13 mouse cellular contexts compared by ENCODE assay signal in genomic region chr11:75054878-75055214, GRCm38 (mm10).
DNase-seq lines count a peak whose midpoint lies in the region; ATAC-seq and TF ChIP-seq lines count a peak whose summit lies in the region.
"Had no signal": no experiment of that assay in that cellular context is flagged by ENCODE, and none has a peak within 500 bp of the region (broad histone marks: within the 10 kb centered on the region; RNA-seq: fewer than 3 reads in every experiment).

No protein-coding gene starts in this region.

- H3K4me2 ChIP-seq in forebrain, embryonic 15.5 days (replicated peaks), result no peak overlapping the region
- no peak overlapping the region for H3K4me2 ChIP-seq in forebrain, postnatal 0 days (ENCODE audit: low read depth)
- H3K4me2 ChIP-seq in kidney, embryonic 15.5 days, result no peak overlapping the region
- no peak overlapping the region for H3K4me2 ChIP-seq in liver, postnatal 0 days (ENCODE audit: low read depth, low read length)
- H3K4me2 ChIP-seq: hindbrain, embryonic 13.5 days; midbrain, embryonic 12.5 days; neural tube, embryonic 12.5 days had no signal

- TF ChIP-seq POLR2A in embryonic fibroblast, embryonic 13.5 days (IDR thresholded peaks at IDR 0.05; ENCODE audit: low read depth, low read length), result no peak

- no peak for ATAC-seq in forebrain, embryonic 15.5 days (replicated peaks)
- no peak for ATAC-seq in forebrain, postnatal 0 days
- ATAC-seq in kidney, embryonic 15.5 days (replicated peaks; ENCODE audit: low FRiP score), result no peak
- no peak for ATAC-seq in liver, postnatal 0 days

- H3K4me3 ChIP-seq in forebrain, embryonic 15.5 days, result no peak overlapping the region
- no peak overlapping the region for H3K4me3 ChIP-seq in forebrain, postnatal 0 days (ENCODE audit: low read depth, low read length)
- no peak overlapping the region for H3K4me3 ChIP-seq in kidney, embryonic 15.5 days (replicated peaks)
- H3K4me3 ChIP-seq in embryonic fibroblast, embryonic 13.5 days (ENCODE audit: insufficient read depth, low read length), result no peak overlapping the region
- H3K4me3 ChIP-seq in liver, postnatal 0 days (ENCODE audit: low read depth, low read length), result no peak overlapping the region
- H3K4me3 ChIP-seq: hindbrain, embryonic 13.5 days; layer of hippocampus, adult 2 months; midbrain, embryonic 12.5 days; neural tube, embryonic 12.5 days had no signal

- no peak overlapping the region for H3K9ac ChIP-seq in forebrain, embryonic 15.5 days (replicated peaks)
- no peak overlapping the region for H3K9ac ChIP-seq in forebrain, postnatal 0 days
- H3K9ac ChIP-seq in kidney, embryonic 15.5 days, result no peak overlapping the region
- H3K9ac ChIP-seq in liver, postnatal 0 days (replicated peaks), result no peak overlapping the region
- H3K9ac ChIP-seq: hindbrain, embryonic 13.5 days; liver, embryonic 14.5 days; midbrain, embryonic 12.5 days; neural tube, embryonic 12.5 days had no signal

- TF ChIP-seq CTCF in forebrain, postnatal 0 days (IDR thresholded peaks at IDR 0.05; ENCODE audit: low read depth), result no peak
- TF ChIP-seq CTCF in embryonic fibroblast, embryonic 13.5 days (IDR thresholded peaks at IDR 0.05; ENCODE audit: borderline replicate concordance, insufficient read depth, low read length), result no peak
- no peak for TF ChIP-seq CTCF in liver, postnatal 0 days (IDR thresholded peaks at IDR 0.05; ENCODE audit: low read depth)

- no peak for TF ChIP-seq EP300 in liver, postnatal 0 days (IDR thresholded peaks at IDR 0.05; ENCODE audit: low read depth)

- H3K4me1 ChIP-seq in forebrain, embryonic 15.5 days, result peaks cover 17% of the 10 kb centered on the region
- H3K4me1 ChIP-seq in forebrain, postnatal 0 days (ENCODE audit: insufficient read depth), result no peaks in the 10 kb centered on the region
- H3K4me1 ChIP-seq in kidney, embryonic 15.5 days, result peaks cover 49% of the 10 kb centered on the region
- H3K4me1 ChIP-seq in embryonic fibroblast, embryonic 13.5 days (ENCODE audit: control insufficient read depth, insufficient read depth, low read length), result peaks cover 29% of the 10 kb centered on the region
- H3K4me1 ChIP-seq in liver, postnatal 0 days (ENCODE audit: insufficient read depth), result peaks cover 23% of the 10 kb centered on the region
- H3K4me1 ChIP-seq: midbrain, embryonic 12.5 days had no signal

- H3K36me3 ChIP-seq in forebrain, embryonic 15.5 days, result peaks cover 8% of the 10 kb centered on the region; the same call in 1 of the 2 replicates
- H3K36me3 ChIP-seq in forebrain, postnatal 0 days (ENCODE audit: insufficient read depth), result no peaks in the 10 kb centered on the region
- H3K36me3 ChIP-seq in kidney, embryonic 15.5 days, result peaks cover 7% of the 10 kb centered on the region; the same call in 1 of the 2 replicates
- H3K36me3 ChIP-seq in liver, postnatal 0 days (replicated peaks; ENCODE audit: insufficient read depth, low read length), result no peaks in the 10 kb centered on the region; the same call in 1 of the 2 replicates

- no peaks in the 10 kb centered on the region for H3K27me3 ChIP-seq in forebrain, embryonic 15.5 days
- no peaks in the 10 kb centered on the region for H3K27me3 ChIP-seq in forebrain, postnatal 0 days (ENCODE audit: insufficient read depth, low read length)
- no peaks in the 10 kb centered on the region for H3K27me3 ChIP-seq in kidney, embryonic 15.5 days
- H3K27me3 ChIP-seq in liver, postnatal 0 days (ENCODE audit: insufficient read depth, low read length), result no peaks in the 10 kb centered on the region
- H3K27me3 ChIP-seq: hindbrain, embryonic 13.5 days; midbrain, embryonic 12.5 days; neural tube, embryonic 12.5 days had no signal

- DNase-seq in forebrain, postnatal 0 days, result no peak
- DNase-seq in kidney, postnatal 4 days, result no peak
- DNase-seq in liver, postnatal 0 days, result no peak
- no peak for DNase-seq in adrenal gland, adult 2 months
- DNase-seq in testis, postnatal 14 days (ENCODE audit: low spot score), result no peak

- peak overlapping the region; percentile 63 for H3K27ac ChIP-seq in forebrain, embryonic 15.5 days (replicated peaks)
- H3K27ac ChIP-seq in forebrain, postnatal 0 days (ENCODE audit: low read depth, low read length), result no peak overlapping the region
- H3K27ac ChIP-seq in kidney, embryonic 15.5 days, result peak overlapping the region; percentile 93
- peak overlapping the region; percentile 98 for H3K27ac ChIP-seq in embryonic fibroblast, embryonic 13.5 days (ENCODE audit: insufficient read depth, low read length)
- 0 out of 2 replicates have a peak overlapping the region, but pooled peaks have one; percentile 19 for H3K27ac ChIP-seq in liver, postnatal 0 days (ENCODE audit: low read depth)
- H3K27ac ChIP-seq: layer of hippocampus, adult 2 months; liver, embryonic 14.5 days; midbrain, embryonic 12.5 days; neural tube, embryonic 12.5 days had no signal

- no peaks in the 10 kb centered on the region for H3K9me3 ChIP-seq in forebrain, embryonic 15.5 days
- H3K9me3 ChIP-seq in forebrain, postnatal 0 days (ENCODE audit: low read length), result no peaks in the 10 kb centered on the region
- no peaks in the 10 kb centered on the region for H3K9me3 ChIP-seq in kidney, embryonic 15.5 days (replicated peaks)
- H3K9me3 ChIP-seq in liver, postnatal 0 days (ENCODE audit: low read length), result no peaks in the 10 kb centered on the region
- H3K9me3 ChIP-seq: hindbrain, embryonic 13.5 days; midbrain, embryonic 12.5 days; neural tube, embryonic 12.5 days had no signal

- WGBS in forebrain, embryonic 15.5 days, result 88% methylated on average over 3 of the region's 3 CpGs
- WGBS in forebrain, postnatal 0 days, result 83% methylated on average over 3 of the region's 3 CpGs
- 73% methylated on average over 3 of the region's 3 CpGs for WGBS in kidney, embryonic 15.5 days
- 74% methylated on average over 3 of the region's 3 CpGs for WGBS in liver, postnatal 0 days (ENCODE audit: insufficient replicate concordance)
